Comparison of ENCODE assay signal across 22 mouse cellular contexts in the genomic region with DNA sequence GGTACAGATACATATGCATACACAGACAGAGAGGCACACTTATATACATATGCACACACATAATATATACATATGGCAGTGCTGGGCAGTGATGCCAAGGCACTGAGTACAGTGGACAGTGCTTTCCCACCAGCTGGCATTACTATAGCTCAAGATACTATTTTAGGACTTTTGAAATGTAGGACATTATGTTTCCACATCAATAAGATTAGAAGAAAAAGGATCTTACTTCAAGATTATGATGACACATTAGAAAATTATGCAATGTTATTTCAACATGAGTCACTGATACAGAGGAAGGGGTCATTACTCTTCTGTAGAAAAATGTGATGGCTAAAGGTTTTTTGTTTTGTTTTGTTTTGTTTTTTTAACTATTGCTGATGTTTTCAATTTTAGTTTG. TPM values are rescaled to one million over a fixed set of nuclear protein-coding genes. Genes with fewer than 3 reads are reported as not detected.
DNase-seq lines count a peak whose midpoint lies in the region; ATAC-seq lines count a peak whose summit lies in the region.
"Had no signal": no experiment of that assay in that cellular context is flagged by ENCODE, and none has a peak within 500 bp of the region (broad histone marks: within the 10 kb centered on the region; RNA-seq: fewer than 3 reads in every experiment).

No protein-coding gene starts in this region.

- DNase-seq in 3T3-L1 (ENCODE audit: low read depth, low spot score) (peak; percentile 69), 416B (ENCODE audit: low read depth) (peak; percentile 74)
- no peak for DNase-seq in frontal cortex, postnatal 36 days (ENCODE audit: low spot score in 2 of 2)
- no peak for DNase-seq in right cerebral cortex, postnatal 36 days (ENCODE audit: low spot score in 2 of 2)
- no peak for DNase-seq in testis, postnatal 14 days (ENCODE audit: low spot score)
- DNase-seq: adrenal gland, adult 2 months; cerebellum, adult 18-20 months; cerebellum, postnatal 14 days; embryo, embryonic 11 days; gastrocnemius, postnatal 25 days; kidney, adult 2 months; kidney, postnatal 10 days; lung, adult 2 months; retina, postnatal 1 day; right cerebral cortex, postnatal 25 days; thymus, postnatal 25 days had no signal

- ATAC-seq in common myeloid progenitor, adult 5-6 weeks (replicated peaks; ENCODE audit: low read depth, poor library complexity, severe bottlenecking): peak; percentile 48
- ATAC-seq in monocyte, adult 5-6 weeks (replicated peaks; ENCODE audit: insufficient number of reproducible peaks, low FRiP score, low TSS enrichment, poor library complexity, severe bottlenecking): peak; percentile 58
- ATAC-seq: CD4-positive, CD25-positive, alpha-beta regulatory T cell, adult 4 months; forebrain, embryonic 14.5 days; inflammation-experienced regulatory T-cells, adult 6 months had no signal

RNA-seq across cellular contexts. Expression of a gene that starts 9.2 kb away (rescaled TPM):
- not detected in 2 replicates for total RNA-seq in common myeloid progenitor, adult 5-6 weeks (2017)
- 0.97 to 14.0 TPM (median 2.9 TPM) in 3 replicates for total RNA-seq in monocyte, adult 5-6 weeks (2017)
- total RNA-seq: gastrocnemius, postnatal 25 days; layer of hippocampus, postnatal 14 days had no signal

Comparison
In these comparisons a context has a peak if more than half of its experiments do, and no peak if none do; other contexts are left out.
1. DNase-seq: peak in 3T3-L1 (single experiment) and 416B (single experiment); none in frontal cortex, postnatal 36 days (0 of 2), right cerebral cortex, postnatal 36 days (0 of 2) and testis, postnatal 14 days (single experiment).